Mouse (Mus musculus) CH12.LX (cell line): ENCODE measurements around the gene Jun. TPM values are rescaled to one million over a fixed set of nuclear protein-coding genes. Genes with fewer than 3 reads are reported as not detected.

Experiments
- DNase-seq: peaks from one replicate; pipeline ENCODE4 v3.0.0-alpha.2; 2013; ENCODE audit errors: extremely low read depth
- H3K27ac ChIP-seq: 2 replicates; pipeline ENCODE4 v1.5.1; 2012; ENCODE audit warnings: low read depth, mild to moderate bottlenecking, control low read depth, moderate library complexity; ENCODE audit not compliant: insufficient read depth
- H3K27me3 ChIP-seq: replicated peaks from 2 replicates; pipeline ENCODE3; 2012; ENCODE audit warnings: inconsistent platforms
- H3K36me3 ChIP-seq, 2 experiments: replicated peaks in 1 of 2; 2 replicates each; pipeline versions ENCODE3 to v1.6.1; 2012; ENCODE audit warnings: inconsistent platforms in 1 of 2, low read length in 1 of 2, mild to moderate bottlenecking in 1 of 2, mixed read lengths in 1 of 2, moderate library complexity in 1 of 2; ENCODE audit not compliant: control insufficient read depth in 1 of 2, insufficient read depth in 1 of 2
- H3K4me1 ChIP-seq, 2 experiments: 2 replicates each; pipeline ENCODE4 v1.6.1; 2012; ENCODE audit warnings: inconsistent platforms in 1 of 2, moderate library complexity in 1 of 2; ENCODE audit not compliant: insufficient read depth in 2 of 2, control insufficient read depth in 1 of 2
- H3K4me2 ChIP-seq: 2 replicates; pipeline ENCODE4 v1.6.1; 2012; ENCODE audit warnings: low read depth, mild to moderate bottlenecking, control low read depth; ENCODE audit not compliant: poor library complexity, insufficient read depth, severe bottlenecking
- H3K4me3 ChIP-seq, 3 experiments: fragments of 150-350 bp in 1 of 3; sonication (generic) in 1 of 3; replicated peaks in 1 of 3; 2 replicates each; pipeline versions ENCODE3 to v1.5.1; 2011 to 2012; ENCODE audit warnings: low read depth in 2 of 3, low read length in 2 of 3, mild to moderate bottlenecking in 2 of 3, moderate library complexity in 2 of 3, control low read depth in 1 of 3, improper control_type of control experiment in 1 of 3, inconsistent platforms in 1 of 3, mixed read lengths in 1 of 3; ENCODE audit not compliant: poor library complexity in 1 of 3
- H3K79me2 ChIP-seq: replicated peaks from 2 replicates; pipeline ENCODE4 v1.6.1; 2012; ENCODE audit warnings: mild to moderate bottlenecking, moderate library complexity; ENCODE audit not compliant: control insufficient read depth, poor library complexity, insufficient read depth, severe bottlenecking; ENCODE audit errors: extremely low read depth
- H3K9ac ChIP-seq: 2 replicates; pipeline ENCODE4 v1.6.1; 2012; ENCODE audit warnings: low read depth, mild to moderate bottlenecking, control low read depth, moderate library complexity; ENCODE audit not compliant: insufficient read depth
- H3K9me3 ChIP-seq: replicated peaks from 2 replicates; pipeline ENCODE3; 2012; ENCODE audit warnings: low read length, inconsistent platforms, mixed read lengths
- BHLHE40 ChIP-seq: IDR thresholded peaks from 2 replicates; pipeline ENCODE4 v1.6.1; 2011; ENCODE audit warnings: mild to moderate bottlenecking, low read depth, low read length, improper control_type of control experiment
- CHD1 ChIP-seq: IDR thresholded peaks from 2 replicates; pipeline ENCODE4 v1.6.1; 2012; ENCODE audit warnings: low read depth, low read length, improper control_type of control experiment, inconsistent platforms
- CHD2 ChIP-seq: IDR thresholded peaks from 2 replicates; pipeline ENCODE4 v1.6.1; 2011; ENCODE audit warnings: low read length, improper control_type of control experiment
- CTCF ChIP-seq, 2 experiments: IDR thresholded peaks in 1 of 2; conservative IDR thresholded peaks in 1 of 2; 2 replicates each; pipeline ENCODE4 v1.5.1; 2011 to 2012; ENCODE audit warnings: low read depth in 2 of 2, low read length in 2 of 2, improper control_type of control experiment in 1 of 2, inconsistent platforms in 1 of 2, mild to moderate bottlenecking in 1 of 2, moderate library complexity in 1 of 2
- E2F4 ChIP-seq: IDR thresholded peaks from 2 replicates; pipeline ENCODE4 v1.6.1; 2011; ENCODE audit warnings: low read depth, low read length, improper control_type of control experiment; ENCODE audit not compliant: insufficient replicate concordance
- ELF1 ChIP-seq: IDR thresholded peaks from 2 replicates; pipeline ENCODE4 v1.6.1; 2014; ENCODE audit warnings: low read depth, mild to moderate bottlenecking, inconsistent platforms, low read length, improper control_type of control experiment
- EP300 ChIP-seq: IDR thresholded peaks from 2 replicates; pipeline ENCODE4 v1.6.1; 2011; ENCODE audit warnings: low read length, improper control_type of control experiment
- ETS1 ChIP-seq: conservative IDR thresholded peaks from 2 replicates; pipeline ENCODE4 v1.6.1; 2012; ENCODE audit warnings: low read depth, mild to moderate bottlenecking, inconsistent platforms, low read length, improper control_type of control experiment, moderate library complexity
- GABPA ChIP-seq: IDR thresholded peaks from 2 replicates; pipeline ENCODE4 v1.6.1; 2012; ENCODE audit warnings: low read depth, low read length, improper control_type of control experiment, inconsistent platforms; ENCODE audit not compliant: insufficient replicate concordance
- HCFC1 ChIP-seq: IDR thresholded peaks from 2 replicates; pipeline ENCODE4 v1.6.1; 2012; ENCODE audit warnings: low read depth, mild to moderate bottlenecking, inconsistent platforms, low read length, improper control_type of control experiment
- JUN ChIP-seq: IDR thresholded peaks from 2 replicates; pipeline ENCODE4 v1.6.1; 2011; ENCODE audit warnings: low read depth, mild to moderate bottlenecking, low read length, improper control_type of control experiment, moderate library complexity; ENCODE audit not compliant: insufficient read depth
- JUND ChIP-seq: conservative IDR thresholded peaks from 2 replicates; pipeline ENCODE4 v1.6.1; 2011; ENCODE audit warnings: low read depth, low read length, improper control_type of control experiment
- KAT2A ChIP-seq: IDR thresholded peaks from 2 replicates; pipeline ENCODE4 v1.6.1; 2012; ENCODE audit warnings: low read length, improper control_type of control experiment, inconsistent platforms; ENCODE audit not compliant: insufficient replicate concordance
- MAFK ChIP-seq: IDR thresholded peaks from 2 replicates; pipeline ENCODE4 v1.6.1; 2011; ENCODE audit warnings: low read length, improper control_type of control experiment; ENCODE audit not compliant: insufficient replicate concordance
- MAX ChIP-seq: IDR thresholded peaks from 2 replicates; pipeline ENCODE4 v1.6.1; 2011; ENCODE audit warnings: low read length, improper control_type of control experiment
- MAZ ChIP-seq: IDR thresholded peaks from 2 replicates; pipeline ENCODE4 v1.6.1; 2012; ENCODE audit warnings: low read depth, mild to moderate bottlenecking, inconsistent platforms, low read length, improper control_type of control experiment, moderate library complexity
- MEF2A ChIP-seq: IDR thresholded peaks from 2 replicates; pipeline ENCODE4 v1.6.1; 2014; ENCODE audit warnings: low read depth, mild to moderate bottlenecking, inconsistent platforms, low read length, improper control_type of control experiment, borderline replicate concordance
- MXI1 ChIP-seq: IDR thresholded peaks from 2 replicates; pipeline ENCODE4 v1.6.1; 2011; ENCODE audit warnings: mild to moderate bottlenecking, low read depth, low read length, improper control_type of control experiment
- MYC ChIP-seq: IDR thresholded peaks from 2 replicates; pipeline ENCODE4 v1.6.1; 2011; ENCODE audit warnings: low read depth, mild to moderate bottlenecking, improper control_type of control experiment, low read length
- NELFE ChIP-seq: IDR thresholded peaks from 2 replicates; pipeline ENCODE4 v1.6.1; 2011; ENCODE audit warnings: low read depth, low read length, improper control_type of control experiment
- NRF1 ChIP-seq: IDR thresholded peaks from 2 replicates; pipeline ENCODE4 v1.6.1; 2014; ENCODE audit warnings: low read depth, mild to moderate bottlenecking, inconsistent platforms, low read length, improper control_type of control experiment, moderate library complexity
- PAX5 ChIP-seq: IDR thresholded peaks from 2 replicates; pipeline ENCODE4 v1.6.1; 2012; ENCODE audit warnings: low read length, inconsistent platforms, mixed read lengths
- POLR2A ChIP-seq: IDR thresholded peaks from 2 replicates; pipeline ENCODE4 v1.6.1; 2011; ENCODE audit warnings: low read depth, mild to moderate bottlenecking, improper control_type of control experiment, low read length
- POLR2AphosphoS2 ChIP-seq: IDR thresholded peaks from 2 replicates; pipeline ENCODE4 v1.6.1; 2011; ENCODE audit warnings: low read depth, low read length, improper control_type of control experiment
- RAD21 ChIP-seq: IDR thresholded peaks from 2 replicates; pipeline ENCODE4 v1.6.1; 2011; ENCODE audit warnings: low read depth, mild to moderate bottlenecking, low read length, improper control_type of control experiment, moderate library complexity
- RCOR1 ChIP-seq: conservative IDR thresholded peaks from 2 replicates; pipeline ENCODE4 v1.6.1; 2012; ENCODE audit warnings: low read depth, mild to moderate bottlenecking, inconsistent platforms, low read length, improper control_type of control experiment
- SIN3A ChIP-seq: IDR thresholded peaks from 2 replicates; pipeline ENCODE4 v1.6.1; 2012; ENCODE audit warnings: low read length, improper control_type of control experiment, inconsistent platforms
- SMC3 ChIP-seq: IDR thresholded peaks from 2 replicates; pipeline ENCODE4 v1.6.1; 2011; ENCODE audit warnings: low read depth, low read length, improper control_type of control experiment
- TBP ChIP-seq: conservative IDR thresholded peaks from 2 replicates; pipeline ENCODE4 v1.6.1; 2011; ENCODE audit warnings: low read depth, low read length, improper control_type of control experiment
- TCF12 ChIP-seq: IDR thresholded peaks from 2 replicates; pipeline ENCODE4 v1.6.1; 2014; ENCODE audit warnings: low read depth, mild to moderate bottlenecking, inconsistent platforms, low read length, improper control_type of control experiment
- UBTF ChIP-seq: IDR thresholded peaks from 2 replicates; pipeline ENCODE4 v1.6.1; 2012; ENCODE audit warnings: low read depth, mild to moderate bottlenecking, inconsistent platforms, low read length, improper control_type of control experiment, moderate library complexity
- USF1 ChIP-seq: IDR thresholded peaks from 2 replicates; pipeline ENCODE4 v1.6.1; 2014; ENCODE audit warnings: low read depth, mild to moderate bottlenecking, inconsistent platforms, low read length, improper control_type of control experiment
- USF2 ChIP-seq: conservative IDR thresholded peaks from 2 replicates; pipeline ENCODE4 v1.6.1; 2011; ENCODE audit warnings: low read depth, low read length, improper control_type of control experiment
- ZC3H11A ChIP-seq: IDR thresholded peaks from 2 replicates; pipeline ENCODE4 v1.6.1; 2012; ENCODE audit warnings: low read depth, mild to moderate bottlenecking, inconsistent platforms, low read length, improper control_type of control experiment
- ZKSCAN1 ChIP-seq: IDR thresholded peaks from 2 replicates; pipeline ENCODE4 v1.6.1; 2012; ENCODE audit warnings: low read depth, inconsistent platforms, low read length, improper control_type of control experiment, borderline replicate concordance
- ZMIZ1 ChIP-seq: IDR thresholded peaks from 2 replicates; pipeline ENCODE4 v1.6.1; 2012; ENCODE audit warnings: low read depth, mild to moderate bottlenecking, inconsistent platforms, low read length, improper control_type of control experiment
- ZNF384 ChIP-seq: IDR thresholded peaks from 2 replicates; pipeline ENCODE4 v1.6.1; 2012; ENCODE audit warnings: low read depth, low read length, improper control_type of control experiment, inconsistent platforms
- dilution Hi-C: fragments of 300-500 bp; cut with MboI; formaldehyde crosslinking; loops from 2 replicates; pipeline ENCODE4 v1.14.3; 2020; ENCODE audit warnings: low sequenced_read_pairs; ENCODE audit not compliant: extremely low pct_unique_long_range_greater_than_20kb, extremely low pct_ligation_motif_present
- in situ Hi-C: fragments of 300-500 bp; cut with MboI; formaldehyde crosslinking; loops from 3 replicates; pipeline ENCODE4 v1.14.3; 2019; ENCODE audit warnings: low sequenced_read_pairs, low pct_ligation_motif_present, low pct_unique_long_range_greater_than_20kb, mixed read lengths
- polyA plus RNA-seq: library from polyadenylated mRNA; unstranded; fragments of >175 nt; gene quantifications from 2 replicates; pipeline ENCODE4 v1.2.1, GENCODE M21; 2012; ENCODE audit warnings: low read depth; ENCODE audit not compliant: insufficient read length
- total RNA-seq, 2 experiments: library from RNA; depleted of rRNA; stranded (reverse); fragments of 300-350 nt in 1 of 2; fragments of >200 nt in 1 of 2; gene quantifications; 2 replicates each; pipeline ENCODE4 v1.2.3; 2012 to 2014

The Jun gene
- total RNA-seq (2012; rRNA removed) (14.4 and 15.0 TPM in 2 replicates), total RNA-seq (2014; rRNA removed) (6.1 and 7.2 TPM in 2 replicates), polyA plus RNA-seq (10.4 and 11.1 TPM in 2 replicates)

- H3K4me2 ChIP-seq = peak within 1 kb of the TSS; percentile 69
- H3K9ac ChIP-seq = peak within 1 kb of the TSS; percentile 87
- H3K36me3 ChIP-seq = peaks cover 0 to 8% of the 10 kb centered on the region in 2 experiments
- H3K27ac ChIP-seq = peak within 1 kb of the TSS; percentile 83
- H3K79me2 ChIP-seq = peaks cover 18% of the 10 kb centered on the region
- dilution Hi-C loops (no loop called here), in situ Hi-C loops (loop anchor here (5.0 to 25.0 kb wide), 4 partner anchors 113 to 815 kb away; partner anchors contain the start of gene Fggy)
- peak within 1 kb of the TSS; percentile 80 to 93 (median 88) for H3K4me3 ChIP-seq
- H3K9me3 ChIP-seq = no peaks in the 10 kb centered on the region
- no peaks in the 10 kb centered on the region for H3K27me3 ChIP-seq
- DNase-seq = peak; percentile 100
- H3K4me1 ChIP-seq = peaks cover 0 to 23% of the 10 kb centered on the region in 2 experiments; a peak in 3 of 4 replicates
- TF ChIP-seq USF2 = no peak
- no peak for TF ChIP-seq PAX5
- peak; percentile 99 for TF ChIP-seq JUN
- TF ChIP-seq MXI1 = peak; percentile 81
- TF ChIP-seq ZMIZ1 = peak; percentile 99
- peak; percentile 52 for TF ChIP-seq BHLHE40
- peak; percentile 80; the same call in 1 of the 2 replicates for TF ChIP-seq MAZ
- TF ChIP-seq EP300 = no peak
- 0 out of 2 replicates have a peak, but pooled peaks have one; percentile 42 for TF ChIP-seq MYC
- peak; percentile 94 for TF ChIP-seq JUND
- TF ChIP-seq MEF2A = peak; percentile 100
- TF ChIP-seq ZKSCAN1 = no peak
- peak; percentile 100 for TF ChIP-seq POLR2A
- no peak for TF ChIP-seq MAX
- no peak for TF ChIP-seq UBTF
- TF ChIP-seq SIN3A = peak; percentile 38
- no peak for TF ChIP-seq MAFK
- peak; percentile 50; the same call in 1 of the 2 replicates for TF ChIP-seq HCFC1
- no peak; the same call in 1 of the 2 replicates for TF ChIP-seq CHD1
- TF ChIP-seq TBP = peak; percentile 98
- TF ChIP-seq E2F4 = 0 out of 2 replicates have a peak, but pooled peaks have one; percentile 56
- TF ChIP-seq ELF1 = peak; percentile 66; the same call in 1 of the 2 replicates
- TF ChIP-seq POLR2AphosphoS2 = peak; percentile 97
- 0 out of 2 replicates have a peak, but pooled peaks have one; percentile 29 for TF ChIP-seq ZNF384
- TF ChIP-seq KAT2A = 0 out of 2 replicates have a peak, but pooled peaks have one; percentile 29
- TF ChIP-seq TCF12 = peak; percentile 89
- no peak for TF ChIP-seq CTCF (conservative IDR thresholded peaks at IDR 0.05 in 1 of 2, IDR thresholded peaks at IDR 0.05 in 1 of 2; ENCODE audit: low read depth in 2 of 2, low read length in 2 of 2)
- TF ChIP-seq ZC3H11A = no peak; the same call in 1 of the 2 replicates
- 0 out of 2 replicates have a peak, but pooled peaks have one; percentile 24 for TF ChIP-seq CHD2
- TF ChIP-seq NELFE = peak; percentile 99
- TF ChIP-seq NRF1 = no peak
- TF ChIP-seq RAD21 = no peak; the same call in 1 of the 2 replicates
- TF ChIP-seq ETS1 = peak; percentile 65
- 0 out of 2 replicates have a peak, but pooled peaks have one; percentile 7 for TF ChIP-seq RCOR1
- TF ChIP-seq GABPA = no peak
- TF ChIP-seq USF1 = no peak
- TF ChIP-seq SMC3 = no peak
Observed at GRCm38 (mm10) chr4:95052025-95052899, at the start of gene Jun. Jun (minus strand) TSS chr4:95052222.
